Mouse (Mus musculus) retina, embryonic 14.5 days (tissue): ENCODE measurements around the gene Adamtsl1.
A peak's percentile ranks its signal among the peaks of the same experiment; 100 is the strongest.

Experiments
- DNase-seq: peaks from one replicate; pipeline ENCODE4 v3.0.0-alpha.2; 2015; ENCODE audit warnings: low spot score

Gene Adamtsl1

DNA sequence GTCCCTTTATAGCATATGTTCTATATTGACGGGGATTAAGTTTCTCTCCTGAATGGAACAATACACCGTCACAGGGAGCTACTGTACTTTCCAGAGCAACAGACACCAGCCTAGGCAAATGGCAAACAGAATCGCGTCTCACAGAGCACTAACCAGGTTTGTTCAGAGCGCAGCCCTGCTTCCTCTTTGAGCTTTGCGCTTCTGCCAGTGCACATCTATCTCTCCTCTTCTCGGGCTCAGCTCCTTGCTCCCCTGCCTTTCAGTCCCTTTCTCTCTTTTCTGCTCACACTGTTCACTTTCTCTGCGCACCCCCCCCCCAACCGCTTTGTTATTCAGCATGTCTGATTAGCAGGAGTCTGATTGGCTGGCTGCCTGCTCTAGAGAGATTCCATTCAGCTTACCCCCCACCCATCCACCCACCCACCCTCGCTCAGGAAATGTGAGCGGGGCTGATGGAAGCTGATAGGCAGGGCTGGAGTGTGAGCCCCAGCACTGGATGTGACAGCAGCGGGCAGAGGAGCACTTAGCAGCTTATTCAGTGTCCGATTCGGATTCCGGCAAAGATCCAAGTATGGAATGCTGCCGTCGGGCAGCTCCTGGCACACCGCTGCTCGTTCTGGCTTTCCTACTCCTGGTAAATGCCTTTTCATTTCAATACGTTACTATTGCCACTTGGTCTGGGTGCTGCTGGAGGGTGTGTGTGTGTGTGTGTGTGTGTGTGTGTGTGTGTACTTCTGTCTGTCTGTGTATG, 539.7 kb downstream of the Adamtsl1 start:
- peak; percentile 75 for DNase-seq

DNA sequence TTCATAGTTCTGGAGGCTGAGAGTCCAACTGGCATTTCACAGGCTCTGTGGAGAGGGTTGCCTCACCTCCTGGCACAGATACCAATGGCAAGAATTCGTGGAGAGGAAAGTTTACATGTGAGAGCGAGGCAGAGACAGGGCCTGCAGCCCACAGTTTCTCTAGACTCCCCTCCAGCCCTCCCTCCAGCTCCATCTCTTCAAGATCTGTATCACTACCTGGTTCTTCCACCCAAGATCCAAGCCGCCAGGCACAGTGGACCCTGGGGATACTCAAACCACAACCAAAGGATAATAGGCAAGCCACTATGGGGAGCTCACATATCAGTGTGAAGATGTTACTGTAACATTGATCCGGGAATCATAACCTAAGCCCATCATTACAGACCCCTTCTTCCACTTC, 546.6 kb downstream of the Adamtsl1 start:
- DNase-seq = no peak

DNA sequence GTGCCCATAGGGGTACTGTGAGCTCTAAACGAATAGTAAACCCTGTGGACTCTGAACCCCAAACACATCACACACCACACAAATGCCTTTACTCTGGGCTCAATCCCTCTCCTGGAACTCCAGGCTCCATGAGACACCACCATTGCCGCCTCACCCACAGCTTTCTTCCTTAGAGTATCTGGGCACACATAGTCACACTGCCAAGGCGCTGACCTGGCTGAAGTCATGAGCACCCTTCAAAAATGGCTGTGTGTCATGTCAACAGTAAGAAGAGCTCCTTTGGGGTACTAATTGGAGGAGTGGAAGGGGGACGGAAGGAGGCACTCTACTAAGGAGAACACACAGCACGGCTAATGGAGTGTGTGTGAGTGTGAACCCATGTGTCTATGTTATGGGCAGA, 554.4 kb downstream of the Adamtsl1 start:
- DNase-seq = no peak

DNA sequence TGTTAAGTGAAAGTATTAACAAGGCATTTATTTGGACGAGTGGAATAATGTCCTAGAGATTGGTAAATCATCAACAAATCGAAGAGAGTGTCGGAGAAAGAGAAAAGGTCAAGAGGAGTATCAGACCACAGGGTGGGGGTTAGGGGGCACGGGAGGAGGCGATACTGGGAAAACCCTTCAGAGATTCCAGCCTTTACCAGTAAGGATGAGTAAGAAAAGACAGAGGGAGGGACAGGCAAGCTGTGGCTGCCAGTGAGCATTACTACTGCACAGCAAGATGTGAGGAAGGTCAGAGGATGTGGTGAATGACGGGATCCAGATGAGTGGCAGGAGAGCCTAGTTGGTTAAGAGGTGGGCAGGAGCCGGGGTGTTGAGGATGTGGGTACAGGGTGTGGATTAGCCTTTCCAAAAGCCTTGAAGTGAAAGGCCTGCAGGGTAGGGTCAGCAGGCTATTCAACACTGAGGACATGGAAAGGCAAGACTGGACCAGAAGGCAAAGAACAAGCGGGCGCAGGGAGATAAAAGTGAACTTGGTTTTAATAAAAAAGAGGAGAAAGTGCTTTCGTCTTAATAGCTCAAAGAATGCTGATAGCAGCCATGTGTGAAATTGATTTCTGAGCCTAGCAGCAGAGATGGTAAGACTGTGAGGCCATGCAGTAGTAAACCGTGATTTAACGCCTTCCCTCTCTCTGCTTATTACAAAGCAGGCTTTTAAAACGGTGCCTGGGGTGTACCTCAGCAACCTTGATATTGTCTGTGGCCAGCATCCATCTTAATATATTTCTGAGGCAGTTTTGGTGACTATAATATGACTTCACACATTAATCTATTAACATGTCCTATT, 555.1 kb downstream of the Adamtsl1 start:
- DNase-seq = no peak

GRCm38 (mm10) chr4:86074871-86075270, 560.9 kb downstream of the Adamtsl1 start:
- no peak for DNase-seq

DNA sequence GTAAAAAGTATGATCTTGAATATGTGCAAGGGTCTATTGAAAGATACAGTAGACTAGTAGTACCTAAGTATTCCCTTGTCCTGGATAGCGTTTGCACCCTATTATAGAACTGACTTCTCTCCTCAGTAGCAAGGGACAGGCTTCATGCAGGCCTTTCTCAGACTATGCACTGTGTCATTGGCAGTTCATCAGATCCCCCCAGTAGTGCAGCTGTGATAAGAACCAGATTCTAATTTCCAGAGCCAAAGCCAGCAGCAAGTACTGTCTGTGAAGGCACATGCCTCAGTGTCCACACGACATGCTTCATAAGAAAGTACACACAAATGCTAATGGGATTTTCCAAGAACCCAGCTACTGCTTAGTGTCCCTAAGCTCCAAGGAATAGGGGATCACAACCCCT, 563.4 kb downstream of the Adamtsl1 start:
- no peak for DNase-seq

DNA sequence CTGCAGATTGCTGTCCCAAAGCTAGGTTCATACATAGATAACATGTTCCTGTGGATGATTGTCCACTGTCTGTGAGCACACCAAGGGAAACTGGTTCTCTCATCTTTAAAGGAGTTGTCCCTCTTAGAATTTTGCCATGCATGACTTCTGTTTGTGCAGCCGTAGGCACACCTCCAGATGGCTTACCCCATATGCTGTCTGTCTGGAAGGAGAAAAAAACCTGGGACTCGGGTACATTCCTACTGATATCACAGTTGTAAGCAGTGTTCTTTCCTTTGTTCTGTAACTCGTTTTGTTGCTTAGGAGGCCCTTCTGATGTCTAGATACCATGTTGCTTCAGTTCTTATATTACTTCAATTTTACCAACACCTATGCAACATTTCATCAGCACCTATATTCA, 563.9 kb downstream of the Adamtsl1 start:
- DNase-seq = no peak

DNA sequence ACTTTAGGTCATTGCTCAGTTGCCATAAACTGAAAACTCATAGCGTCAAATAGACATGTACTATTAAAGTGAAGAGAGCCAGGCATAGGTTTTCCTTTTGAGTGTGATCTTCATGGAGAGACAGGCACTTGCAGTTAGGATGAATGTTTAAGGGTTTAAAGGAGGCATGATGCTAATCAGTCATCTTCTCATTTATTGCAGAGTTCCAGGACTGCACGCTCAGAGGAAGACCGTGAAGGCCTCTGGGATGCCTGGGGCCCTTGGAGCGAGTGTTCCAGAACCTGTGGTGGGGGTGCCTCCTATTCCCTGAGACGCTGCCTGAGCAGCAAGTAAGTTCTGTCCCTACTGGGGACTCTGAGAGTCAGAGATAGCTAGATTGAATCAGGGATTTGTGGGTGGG, 573.5 kb downstream of the Adamtsl1 start:
- no peak for DNase-seq

DNA sequence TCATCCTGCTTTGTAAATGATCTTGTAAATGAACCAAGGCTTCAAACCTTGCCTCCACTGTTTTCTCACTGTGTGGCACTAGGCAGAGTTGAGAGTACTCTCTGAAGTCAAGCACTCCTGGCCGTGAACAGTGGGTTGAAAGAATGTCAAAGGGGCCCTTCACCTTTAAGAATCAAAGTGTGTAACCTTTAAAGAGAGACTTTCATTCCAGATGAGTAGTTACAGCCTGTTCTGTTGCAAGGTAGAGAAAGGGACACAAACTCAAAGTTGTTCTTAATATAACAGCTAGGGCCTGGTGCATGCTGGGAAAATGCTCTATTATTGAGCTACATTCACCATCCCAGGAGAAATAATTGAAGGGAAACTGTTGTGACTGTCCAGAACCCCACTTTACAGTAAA, 589.2 kb downstream of the Adamtsl1 start:
- no peak for DNase-seq

DNA sequence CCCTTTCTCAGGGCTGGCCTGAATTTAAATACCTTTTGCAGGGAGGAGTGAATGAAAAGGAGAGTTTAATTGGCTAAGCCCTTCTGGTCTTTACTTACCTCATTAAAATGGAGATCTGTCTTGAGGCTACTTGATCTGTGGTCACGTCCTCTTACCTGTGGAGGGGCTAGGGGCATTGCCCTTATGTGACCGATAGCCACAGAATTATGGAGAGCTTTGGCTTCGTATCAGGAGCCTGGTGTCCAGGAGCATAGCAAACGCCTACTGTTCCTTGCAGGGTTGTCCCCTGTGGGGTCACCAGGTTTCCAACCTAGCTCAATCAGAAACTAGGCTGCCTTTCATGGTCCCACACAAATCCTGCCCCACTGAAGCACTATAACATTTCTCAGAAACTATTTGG, 594.4 kb downstream of the Adamtsl1 start:
- DNase-seq = no peak

- no peak for DNase-seq
Measured at GRCm38 (mm10) chr4:86119067-86119466, 605.1 kb downstream of the Adamtsl1 start.

DNA sequence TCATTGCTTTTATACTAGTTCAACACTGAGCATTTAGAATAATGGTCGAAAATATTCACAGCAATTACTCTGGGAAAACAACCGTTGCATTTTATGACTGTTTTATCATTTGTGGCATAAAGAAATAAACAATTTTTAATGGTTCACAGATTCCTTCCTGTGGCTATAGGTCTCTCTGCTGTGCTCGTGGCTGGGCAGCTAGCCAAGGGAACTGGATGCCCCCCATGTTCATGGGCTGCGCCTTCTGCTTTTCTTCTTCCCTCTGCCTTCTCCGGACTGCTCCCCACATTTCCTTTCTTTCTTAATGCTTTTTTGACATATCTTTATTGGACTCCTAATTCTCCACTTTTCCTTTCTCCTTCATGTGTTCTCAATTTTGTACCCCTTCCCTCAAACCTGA, 608.5 kb downstream of the Adamtsl1 start:
- no peak for DNase-seq

- DNase-seq = no peak
Measured at GRCm38 (mm10) chr4:86124374-86124773, 610.4 kb downstream of the Adamtsl1 start.

DNA sequence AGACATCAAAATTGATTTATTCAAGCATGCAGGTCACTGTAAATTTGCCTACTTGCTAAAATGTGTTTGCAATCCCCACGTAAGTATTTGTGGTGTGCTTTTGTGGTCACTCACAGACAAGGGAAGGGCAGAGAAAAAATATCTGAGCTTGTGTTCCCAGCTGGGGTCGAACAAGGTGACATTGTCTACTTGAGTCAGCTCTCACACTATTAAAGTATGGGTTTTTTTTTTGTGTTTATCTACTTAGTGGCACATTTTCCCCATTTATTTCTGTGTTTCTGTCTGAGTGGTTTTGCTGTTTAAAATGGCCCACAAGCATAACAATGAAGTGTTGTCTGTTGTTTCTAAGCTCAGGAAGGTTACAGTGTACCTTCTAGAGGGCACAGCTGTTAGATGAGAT, 612.7 kb downstream of the Adamtsl1 start:
- DNase-seq = no peak

DNA sequence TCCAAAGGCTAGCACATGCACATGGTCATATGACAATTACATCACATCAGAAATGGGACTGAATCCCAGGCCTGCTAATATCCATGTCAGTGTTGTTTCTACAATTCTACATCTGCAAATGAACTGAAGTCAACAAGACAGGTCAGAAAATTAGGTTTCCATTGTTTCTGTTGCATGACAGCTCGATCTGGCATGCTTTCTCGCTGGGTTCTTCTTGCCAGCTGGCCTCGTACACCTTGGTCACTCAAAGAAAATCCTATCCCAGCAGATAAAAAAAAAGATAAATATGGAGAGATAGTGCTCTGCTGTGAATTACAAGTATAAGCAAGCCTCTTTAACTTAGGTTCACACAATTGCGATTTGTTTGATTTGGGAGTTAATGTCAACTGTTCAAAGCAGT, 644.6 kb downstream of the Adamtsl1 start:
- DNase-seq = no peak

GRCm38 (mm10) chr4:86159362-86159761, 645.4 kb downstream of the Adamtsl1 start:
- no peak for DNase-seq

- peak; percentile 43 for DNase-seq
Measured at GRCm38 (mm10) chr4:86170763-86171162, 656.8 kb downstream of the Adamtsl1 start.

DNA sequence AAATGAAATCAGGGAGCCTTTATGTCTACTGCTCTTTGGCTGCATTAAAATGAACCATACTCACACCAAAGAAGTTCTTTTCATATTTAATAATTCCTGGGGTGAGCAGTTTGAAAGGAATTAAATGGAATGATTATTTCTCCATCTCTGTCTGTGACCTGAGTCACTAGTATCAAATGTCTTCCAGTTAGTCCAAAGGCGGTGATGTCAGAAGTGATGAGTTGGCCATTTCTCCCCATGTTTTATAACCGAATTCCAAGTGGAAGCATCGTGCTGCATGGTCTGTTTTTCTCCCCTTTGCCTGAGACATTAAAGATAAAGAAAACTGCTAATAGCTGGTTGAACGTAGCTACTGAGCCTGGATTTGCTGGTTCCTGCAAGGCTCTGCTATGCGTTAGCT, 657.5 kb downstream of the Adamtsl1 start:
- no peak for DNase-seq

- DNase-seq = no peak
Measured at GRCm38 (mm10) chr4:86177471-86177870, 663.5 kb downstream of the Adamtsl1 start.

DNA sequence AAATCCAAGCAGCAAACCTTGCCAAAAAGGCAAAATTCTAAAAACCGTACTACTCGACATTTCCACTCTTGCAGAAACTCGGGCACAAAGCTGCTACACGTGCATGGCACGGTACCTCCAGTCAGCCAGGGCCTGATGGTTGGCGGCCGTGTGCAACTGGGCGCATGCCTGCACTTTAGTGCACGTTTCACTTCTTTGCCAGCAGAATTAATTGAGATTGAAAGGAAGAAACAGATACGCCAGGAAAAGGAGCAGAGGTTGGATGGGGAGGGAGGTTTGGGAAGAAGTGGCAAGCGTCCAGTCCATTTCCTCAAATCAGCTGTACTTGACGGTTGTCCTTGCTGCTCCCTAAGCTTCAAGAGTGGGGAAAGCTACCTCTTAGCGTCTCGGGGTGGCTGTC, 664.1 kb downstream of the Adamtsl1 start:
- DNase-seq = no peak

DNA sequence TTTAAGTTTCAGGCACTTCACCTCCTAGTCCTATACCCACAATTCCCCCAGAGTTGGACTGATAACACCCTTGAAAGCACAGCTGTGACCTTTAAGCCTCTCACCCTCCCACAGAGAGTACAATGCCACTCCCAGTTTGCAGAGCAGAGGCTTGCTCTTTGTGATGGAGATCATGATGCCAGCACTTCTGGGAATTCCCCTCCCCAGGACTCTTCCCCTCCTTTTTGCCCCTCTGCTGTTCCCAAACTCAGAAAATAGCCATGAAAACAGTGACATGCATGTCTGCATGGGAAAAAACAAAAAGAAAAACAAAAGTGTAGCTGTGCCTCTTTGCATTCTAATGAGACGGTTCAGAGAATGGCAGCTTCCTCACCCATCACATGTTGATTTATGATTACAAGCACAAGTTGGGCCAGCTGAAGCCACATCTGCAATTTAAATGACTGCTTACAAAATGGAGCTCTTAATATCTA, 669.8 kb downstream of the Adamtsl1 start:
- DNase-seq = no peak

DNA sequence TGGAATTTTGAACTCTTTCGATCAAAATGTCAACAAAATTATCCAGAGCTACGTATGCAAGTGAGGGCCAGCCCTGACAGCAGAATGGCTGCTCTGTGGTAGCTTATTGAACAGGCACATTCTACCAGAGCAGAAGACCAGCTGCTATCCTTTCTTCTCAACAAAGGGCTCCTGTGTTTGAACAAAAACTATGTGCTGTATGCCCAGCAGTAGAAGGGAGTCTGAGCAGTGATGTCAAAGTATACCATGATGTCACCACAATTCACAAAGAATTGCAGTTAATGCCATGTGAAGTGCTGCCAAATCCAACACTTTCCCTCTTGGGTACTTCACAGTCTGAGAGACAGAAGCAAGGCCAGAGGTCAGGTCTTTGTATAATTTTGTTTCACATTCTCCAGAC, 675.9 kb downstream of the Adamtsl1 start:
- no peak for DNase-seq

DNA sequence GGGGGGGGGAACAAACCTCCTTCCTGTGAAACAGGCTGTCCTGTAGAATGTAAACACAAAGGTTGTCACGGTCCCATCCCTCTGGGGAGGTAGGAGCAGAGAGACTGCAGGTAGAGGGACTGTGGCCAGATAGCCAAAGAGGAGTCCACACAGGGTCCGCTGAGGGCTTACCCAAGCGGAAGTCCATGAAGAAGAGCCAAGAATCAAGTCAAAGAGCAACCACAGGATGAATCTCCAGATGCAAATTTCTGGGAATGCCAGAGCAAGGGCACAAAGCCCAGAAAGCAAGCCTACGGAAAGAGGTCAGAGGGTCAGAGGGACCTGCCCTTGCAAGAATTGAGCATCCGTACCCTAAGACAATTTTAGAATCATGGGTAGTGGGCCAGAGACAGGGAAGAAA, 677.2 kb downstream of the Adamtsl1 start:
- DNase-seq = no peak
